Mouse (Mus musculus) E14TG2a.4 (cell line): Measurements from ENCODE around the gene Dchs2.

ENCODE experiments used
- CTCF ChIP-seq: conservative IDR thresholded peaks from 2 replicates; pipeline ENCODE4 v1.5.1; 2014; ENCODE audit warnings: low read length
- NANOG ChIP-seq: IDR thresholded peaks from 2 replicates; pipeline ENCODE4 v1.6.1; 2014; ENCODE audit warnings: borderline replicate concordance, low read length, mixed read lengths
- POU5F1 ChIP-seq: IDR thresholded peaks from 2 replicates; pipeline ENCODE4 v1.6.1; 2014; ENCODE audit warnings: low read length, borderline replicate concordance

DNA sequence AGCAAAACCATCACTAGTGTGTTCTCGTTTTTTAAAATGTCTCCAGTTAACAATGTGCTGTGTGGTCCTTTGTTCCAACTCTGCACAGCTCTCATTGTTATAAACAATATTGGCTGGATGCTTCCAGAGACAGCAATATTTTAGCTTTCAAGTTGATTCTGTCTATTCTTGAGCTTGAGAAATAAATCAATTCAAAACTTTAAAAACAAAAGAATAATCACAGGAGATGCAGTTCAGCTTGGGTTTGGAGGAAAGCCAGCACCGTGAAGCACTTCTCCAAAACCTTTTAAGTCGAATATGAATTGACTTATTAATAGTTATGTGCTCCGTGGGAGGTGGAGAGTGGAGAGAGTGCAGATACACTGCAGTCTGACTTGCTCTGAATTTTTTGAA, 20.3 kb downstream of the Dchs2 start:
- TF ChIP-seq CTCF (no peak), POU5F1 (no peak), NANOG (no peak)
